Mouse (Mus musculus) midbrain, embryonic 14.5 days (tissue): ENCODE results near the gene Atpif1. TPM values are rescaled to one million over a fixed set of nuclear protein-coding genes. Genes with fewer than 3 reads are reported as not detected.
A peak's percentile ranks its signal among the peaks of the same experiment; 100 is the strongest.

ENCODE experiments used
- ATAC-seq: fragments of 200-750 bp; cut with Nextera tagmentation; 2 replicates; pipeline ENCODE4 v1.8.0; 2017; ENCODE audit warnings: moderate number of reproducible peaks, moderate library complexity; ENCODE audit not compliant: low FRiP score, low TSS enrichment
- DNase-seq: peaks from one replicate; pipeline ENCODE4 v3.0.0-alpha.2; 2015
- H3K27ac ChIP-seq: fragments of 300-500 bp; sonication (generic); replicated peaks from 2 replicates; pipeline ENCODE4 v1.5.1; 2014; ENCODE audit warnings: mild to moderate bottlenecking, low read depth, low read length, moderate library complexity
- H3K27me3 ChIP-seq: fragments of 300-500 bp; sonication (generic); 2 replicates; pipeline ENCODE4 v1.6.1; 2014; ENCODE audit warnings: low read length, control low read depth, mixed read lengths; ENCODE audit not compliant: control insufficient read depth, insufficient read depth
- H3K36me3 ChIP-seq: fragments of 300-500 bp; sonication (generic); 2 replicates; pipeline ENCODE4 v1.6.1; 2014; ENCODE audit warnings: low read length, control low read depth; ENCODE audit not compliant: control insufficient read depth, insufficient read depth
- H3K4me1 ChIP-seq: fragments of 300-500 bp; sonication (generic); 2 replicates; pipeline ENCODE4 v1.6.1; 2014; ENCODE audit warnings: mild to moderate bottlenecking, antibody characterized with exemption, low read length, control low read depth; ENCODE audit not compliant: control insufficient read depth, insufficient read depth
- H3K4me2 ChIP-seq: fragments of 300-500 bp; sonication (generic); 2 replicates; pipeline ENCODE4 v1.6.1; 2014; ENCODE audit warnings: mild to moderate bottlenecking, low read length, moderate library complexity
- H3K4me3 ChIP-seq: fragments of 300-500 bp; sonication (generic); replicated peaks from 2 replicates; pipeline ENCODE4 v1.5.1; 2014; ENCODE audit warnings: low read depth, low read length
- H3K9ac ChIP-seq: fragments of 300-500 bp; sonication (generic); replicated peaks from 2 replicates; pipeline ENCODE4 v1.6.1; 2014; ENCODE audit warnings: mild to moderate bottlenecking, low read length, moderate library complexity
- H3K9me3 ChIP-seq: fragments of 300-500 bp; sonication (generic); 2 replicates; pipeline ENCODE4 v1.6.1; 2016; ENCODE audit warnings: low read length, control low read depth, mixed read lengths; ENCODE audit not compliant: control insufficient read depth
- WGBS: fragments of 180-500 bp; shearing (Covaris S2); extraction: QIAGEN DNeasy Blood & Tissue Kit; methylation state at CpG from one replicate; pipeline ENCODE4 v1.1.7; 2014; 5-methylcytosine and 5-hydroxymethylcytosine counted together
- polyA plus RNA-seq: library from polyadenylated mRNA; unstranded; fragments of >200 nt; fragmentation: Nextera tagmentation; extraction: Ambion mirVana; gene quantifications from 2 replicates; pipeline ENCODE4 v1.2.1, GENCODE M21; 2014

Gene Atpif1
- polyA plus RNA-seq, 1 experiment from 2014 or later, result 1,327 TPM

DNA sequence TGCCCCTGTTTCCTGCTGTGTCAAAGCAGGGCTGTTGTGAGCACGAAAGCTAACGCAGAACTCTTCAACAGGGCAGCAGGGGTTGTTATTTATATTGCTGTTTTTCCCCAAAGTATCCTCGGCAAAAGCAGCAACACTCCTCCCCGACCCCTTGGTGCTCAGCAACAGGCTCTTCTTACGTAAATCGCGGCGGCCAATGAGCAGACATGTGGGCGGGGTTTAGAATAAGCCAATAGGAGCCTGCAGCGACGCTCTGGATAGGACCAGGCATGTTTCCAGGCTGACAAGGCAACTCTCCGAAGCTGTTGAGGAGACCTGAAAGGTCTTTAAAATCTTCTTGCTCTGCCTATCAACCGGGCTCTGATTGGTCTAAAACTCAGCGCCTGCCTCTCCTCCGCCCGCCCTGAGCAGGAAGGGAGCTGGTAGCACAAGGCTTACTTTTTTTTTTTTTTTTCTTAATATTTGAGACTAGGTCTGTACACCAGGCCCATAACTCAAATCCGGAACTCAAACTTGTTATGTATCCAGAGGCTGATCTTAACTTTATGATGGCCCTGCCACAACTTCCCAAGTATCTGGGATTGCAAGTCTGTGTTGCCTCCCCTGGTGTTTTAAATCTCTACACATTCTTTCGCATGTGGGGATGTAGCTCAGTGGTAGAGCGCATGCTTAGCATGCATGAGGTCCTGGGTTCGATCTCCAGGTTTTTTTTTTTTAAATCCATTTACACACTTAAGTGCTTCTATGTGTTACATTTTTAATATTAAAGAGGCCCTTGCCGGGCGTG lies 17.9 kb downstream of the Atpif1 start:
- Histone ChIP-seq H3K27ac (peak overlapping the region; percentile 21), H3K36me3 (no peaks in the 10 kb centered on the region), H3K4me2 (peak overlapping the region; percentile 87), H3K9ac (no peak overlapping the region; the same call in 1 of the 2 replicates), H3K4me3 (peak overlapping the region; percentile 30), H3K4me1 (0 out of 2 replicates have a peak, but pooled peaks cover 5% of the 10 kb centered on the region), H3K27me3 (peaks cover 5% of the 10 kb centered on the region; the same call in 1 of the 2 replicates), H3K9me3 (no peaks in the 10 kb centered on the region)
- ATAC-seq, result peak; percentile 89
- 19% methylated on average over 22 of the region's 22 CpGs for WGBS
- peak; percentile 96 for DNase-seq

GRCm38 (mm10) chr4:132514555-132515135 lies 18.8 kb downstream of the Atpif1 start:
- H3K9ac ChIP-seq, result no peak overlapping the region; the same call in 1 of the 2 replicates
- 2% methylated on average over 21 of the region's 21 CpGs for WGBS
- no peak for ATAC-seq

DNA sequence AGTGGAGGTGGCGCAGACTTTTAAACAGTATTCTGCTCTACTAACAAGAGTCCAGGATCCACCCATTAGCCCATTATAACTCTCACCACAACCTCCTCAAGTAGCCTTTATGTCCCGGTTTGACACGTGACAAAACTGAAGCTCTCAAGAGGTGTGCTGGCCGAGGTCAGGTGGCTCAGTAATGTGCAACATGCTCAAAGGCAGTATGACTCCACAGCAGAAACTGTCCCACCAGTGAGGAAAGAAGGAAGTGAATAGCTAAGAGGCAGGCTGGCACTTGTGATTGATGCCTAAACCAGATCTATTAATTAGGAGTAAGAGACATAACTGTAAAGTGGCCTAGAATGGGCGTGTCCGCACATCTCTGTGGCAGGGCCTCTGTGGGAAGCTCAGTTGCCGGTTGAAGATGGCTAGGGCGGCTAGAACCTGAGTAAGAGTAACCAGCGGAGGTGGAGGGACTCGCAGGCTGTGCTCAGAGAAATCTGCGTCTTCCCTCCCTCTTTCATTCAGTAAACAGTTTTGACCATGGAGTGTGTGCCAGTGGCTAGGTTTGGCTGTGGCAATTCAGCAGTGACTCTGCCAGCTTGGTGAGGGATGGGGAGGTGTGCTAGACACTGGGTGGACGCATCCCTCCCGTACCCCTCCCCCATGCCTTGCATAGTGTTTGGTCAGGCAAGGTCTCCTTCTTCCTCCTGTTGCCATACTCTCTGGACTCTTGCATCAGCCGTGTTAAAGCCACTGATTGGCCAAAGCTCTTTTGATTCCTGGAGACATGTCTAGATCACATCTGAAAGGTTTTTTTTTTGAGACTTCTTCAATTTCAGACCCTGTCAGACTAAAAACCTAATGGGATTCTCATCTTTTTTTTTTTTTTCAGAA lies 19.8 kb downstream of the Atpif1 start:
- Histone ChIP-seq H3K4me1 (0 out of 2 replicates have a peak, but pooled peaks cover 5% of the 10 kb centered on the region), H3K36me3 (no peaks in the 10 kb centered on the region), H3K27ac (no peak overlapping the region), H3K9me3 (no peaks in the 10 kb centered on the region), H3K4me2 (no peak overlapping the region), H3K27me3 (peaks cover 5% of the 10 kb centered on the region; the same call in 1 of the 2 replicates), H3K4me3 (no peak overlapping the region), H3K9ac (no peak overlapping the region)
- ATAC-seq (no peak), DNase-seq (no peak)
- WGBS, result 35% methylated on average over 14 of the region's 14 CpGs

More at GRCm38 (mm10) chr4:132514555-132515135, 18.8 kb downstream of the Atpif1 start:
- Histone ChIP-seq H3K4me1 (0 out of 2 replicates have a peak, but pooled peaks cover 5% of the 10 kb centered on the region), H3K4me3 (peak overlapping the region; percentile 30), H3K4me2 (peak overlapping the region; percentile 87), H3K27me3 (peaks cover 5% of the 10 kb centered on the region; the same call in 1 of the 2 replicates), H3K36me3 (no peaks in the 10 kb centered on the region), H3K9me3 (no peaks in the 10 kb centered on the region), H3K27ac (peak overlapping the region; percentile 21; the same call in 1 of the 2 replicates)
- DNase-seq, result peak; percentile 90

DNA sequence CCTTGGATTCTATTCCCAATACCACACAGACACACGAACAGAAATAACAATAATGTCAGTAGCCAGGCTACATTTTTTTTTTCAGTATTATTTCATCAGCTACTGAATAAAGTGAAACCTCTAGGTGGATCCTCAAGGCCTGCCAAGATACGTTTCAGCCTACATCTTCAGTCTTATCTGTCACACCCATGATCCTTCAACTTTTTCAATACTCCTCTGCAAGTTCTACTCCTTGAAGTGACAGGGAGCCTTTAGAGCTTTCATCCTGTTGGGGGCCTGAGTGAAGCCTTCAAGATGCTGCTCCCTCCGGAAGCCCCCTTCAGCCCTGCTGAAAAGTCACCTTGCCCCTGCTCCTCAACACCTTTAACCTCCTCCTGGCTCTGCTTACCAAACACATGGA lies 21.4 kb downstream of the Atpif1 start:
- Histone ChIP-seq H3K4me2 (no peak overlapping the region), H3K27ac (no peak overlapping the region), H3K4me3 (no peak overlapping the region), H3K9me3 (no peaks in the 10 kb centered on the region), H3K4me1 (0 out of 2 replicates have a peak, but pooled peaks cover 5% of the 10 kb centered on the region), H3K27me3 (peaks cover 5% of the 10 kb centered on the region; the same call in 1 of the 2 replicates), H3K36me3 (no peaks in the 10 kb centered on the region), H3K9ac (no peak overlapping the region)
- no peak for DNase-seq
- WGBS, result 74% methylated on average over 3 of the region's 3 CpGs
- no peak for ATAC-seq

DNA sequence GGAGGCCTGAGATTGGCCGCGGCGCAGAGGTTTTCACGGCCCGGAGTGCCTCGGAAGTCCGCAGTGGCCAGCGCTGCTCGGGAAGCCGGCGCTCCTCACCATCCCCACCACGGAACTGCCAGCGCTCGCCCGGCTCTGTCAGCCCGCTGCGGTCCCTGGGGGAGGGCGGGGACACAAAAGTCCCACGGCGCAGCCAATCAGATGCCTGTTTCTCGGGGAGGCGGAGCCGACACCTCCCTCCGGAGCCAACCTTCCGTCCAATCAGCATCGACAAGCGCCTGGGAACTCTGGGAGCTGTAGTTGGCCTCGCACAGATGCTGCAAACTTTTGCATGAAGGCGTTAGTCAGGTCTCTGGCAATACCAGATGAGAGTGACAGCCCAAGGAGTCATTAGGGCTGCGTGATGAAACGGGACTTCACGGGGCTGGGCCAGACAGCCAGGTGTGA lies 23.1 kb downstream of the Atpif1 start, which contains the start of gene Sesn2:
Sesn2 (minus strand) TSS at position 150 of the 447 bp plus-strand sequence.
- DNase-seq, result peak; percentile 99
- Histone ChIP-seq H3K36me3 (no peaks in the 10 kb centered on the region), H3K27ac (peak within 1 kb of the TSS; percentile 72), H3K27me3 (peaks cover 5% of the 10 kb centered on the region; the same call in 1 of the 2 replicates), H3K4me1 (0 out of 2 replicates have a peak, but pooled peaks cover 5% of the 10 kb centered on the region), H3K4me2 (peak within 1 kb of the TSS; percentile 96), H3K9ac (peak within 1 kb of the TSS; percentile 66), H3K4me3 (peak within 1 kb of the TSS; percentile 77), H3K9me3 (no peaks in the 10 kb centered on the region)
- peak; percentile 93 for ATAC-seq
- under 1% methylated on average over 32 of the region's 32 CpGs for WGBS

GRCm38 (mm10) chr4:132509621-132510296 lies 23.7 kb downstream of the Atpif1 start:
- ATAC-seq, result peak; percentile 83
- Histone ChIP-seq H3K4me2 (peak overlapping the region; percentile 96), H3K27me3 (peaks cover 5% of the 10 kb centered on the region; the same call in 1 of the 2 replicates), H3K4me1 (0 out of 2 replicates have a peak, but pooled peaks cover 2% of the 10 kb centered on the region), H3K36me3 (no peaks in the 10 kb centered on the region), H3K27ac (peak overlapping the region; percentile 72), H3K9me3 (no peaks in the 10 kb centered on the region), H3K9ac (peak overlapping the region; percentile 66), H3K4me3 (peak overlapping the region; percentile 77)
- WGBS, result under 1% methylated on average over 52 of the region's 52 CpGs
- peak; percentile 82 for DNase-seq

DNA sequence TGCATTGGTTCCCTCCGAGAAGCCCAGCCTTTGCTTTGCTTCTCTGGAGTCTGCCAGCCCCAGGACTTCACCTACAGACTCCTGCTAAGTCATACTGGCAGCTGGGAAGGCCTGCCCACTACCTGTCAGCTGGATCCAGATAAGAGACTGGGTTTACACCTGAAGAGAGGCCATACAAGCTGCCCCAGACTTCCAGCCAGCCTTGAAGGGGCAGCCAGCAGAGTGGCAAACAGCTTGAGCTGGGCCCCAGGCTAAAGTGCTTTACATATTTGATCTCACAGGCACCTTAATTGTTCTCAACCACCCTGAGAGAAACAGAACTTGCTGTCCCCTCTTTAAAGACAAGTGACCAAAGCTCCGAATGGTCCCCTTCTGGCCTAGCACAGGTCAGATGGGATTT lies 26.2 kb downstream of the Atpif1 start:
- H3K4me2 ChIP-seq, result no peak overlapping the region
- H3K36me3 ChIP-seq, result no peaks in the 10 kb centered on the region
- WGBS, result 31% methylated on average over 2 of the region's 2 CpGs
- ATAC-seq (no peak), DNase-seq (no peak)
- H3K27me3 ChIP-seq, result no peaks in the 10 kb centered on the region
- H3K4me1 ChIP-seq, result no peaks in the 10 kb centered on the region
- no peak overlapping the region for H3K9ac ChIP-seq
- H3K9me3 ChIP-seq, result no peaks in the 10 kb centered on the region
- no peak overlapping the region for H3K4me3 ChIP-seq
- H3K27ac ChIP-seq, result no peak overlapping the region
